Mouse (Mus musculus) naive thymus-derived CD4-positive, alpha-beta T cell, adult 2 months (primary cell): ENCODE measurements around the gene Snrk.
A peak's percentile ranks its signal among the peaks of the same experiment; 100 is the strongest.

ENCODE experiments used
- DNase-seq: peaks from one replicate; pipeline ENCODE4 v3.0.0-alpha.2; 2011; ENCODE audit warnings: low read depth

The Snrk gene

DNA sequence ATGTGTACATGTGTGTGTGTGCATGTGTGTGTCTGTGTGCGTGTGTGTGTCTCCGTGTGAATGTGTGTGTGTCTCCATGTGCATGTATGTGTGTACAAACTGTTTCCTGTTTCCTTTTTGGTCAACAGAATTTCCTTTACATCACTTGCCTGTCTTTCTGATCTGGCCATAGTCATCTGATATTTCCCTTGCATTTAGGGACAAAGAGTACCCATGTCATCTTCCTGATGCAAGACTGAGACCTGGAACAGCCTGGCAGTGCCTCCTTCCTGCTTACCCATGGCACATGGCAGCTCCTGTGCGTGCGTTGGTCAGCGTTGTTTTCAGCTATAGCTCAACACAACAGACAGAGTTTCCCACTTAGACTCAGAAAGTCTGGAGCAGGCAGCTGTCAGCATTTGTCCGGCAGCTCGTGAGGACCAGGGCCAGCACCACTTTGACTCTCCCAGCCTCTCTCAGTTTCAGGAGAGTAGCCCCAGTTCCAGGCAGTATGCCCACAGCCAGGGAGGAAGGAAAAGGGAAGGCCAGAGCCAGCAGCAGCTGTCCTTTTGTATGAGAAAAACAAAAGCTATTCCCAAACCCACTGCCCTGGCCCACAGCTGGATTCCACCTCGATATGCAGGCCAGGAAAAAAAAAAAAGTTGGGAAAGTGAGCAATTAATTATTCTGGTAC lies 7.4 kb upstream of the Snrk start:
- no peak for DNase-seq

DNA sequence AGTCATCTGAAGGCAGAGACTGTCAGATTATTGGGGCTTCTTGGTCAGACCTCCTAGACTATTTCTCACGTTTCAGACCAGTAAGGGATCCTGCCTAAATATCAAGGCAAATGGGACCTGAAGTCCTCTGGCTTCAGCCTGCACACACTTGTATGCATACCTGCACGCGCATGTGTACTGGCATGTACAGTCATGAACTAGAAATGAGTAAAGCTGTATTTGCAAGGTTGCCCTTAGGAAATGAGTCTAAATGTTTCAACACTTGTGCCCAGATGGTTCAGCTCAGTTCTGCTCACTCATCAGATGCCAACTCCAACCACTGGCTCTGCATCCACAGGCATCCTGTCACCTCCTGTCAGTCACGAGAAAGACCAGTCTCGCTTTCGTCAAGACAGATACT lies 6.6 kb upstream of the Snrk start:
- no peak for DNase-seq

DNA sequence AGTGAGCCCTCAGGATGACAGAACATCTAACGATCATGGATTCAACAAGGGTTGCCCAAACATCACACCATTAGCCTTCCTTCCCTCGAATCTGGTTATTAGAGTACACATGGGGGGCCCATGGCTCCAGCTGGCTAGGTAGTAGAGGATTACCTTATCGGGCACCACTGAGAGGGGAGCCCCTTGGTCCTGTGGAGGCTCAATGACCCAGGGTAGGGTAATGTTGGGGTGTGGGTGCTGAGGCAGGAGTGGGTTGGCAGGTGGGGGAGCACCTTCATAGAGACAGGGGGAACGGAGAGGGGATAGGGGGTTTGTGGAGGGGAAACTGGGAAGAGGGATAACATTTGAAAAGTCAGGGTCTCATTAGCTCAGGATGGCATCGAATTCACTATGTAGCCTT lies 6.1 kb upstream of the Snrk start:
- DNase-seq = no peak

DNA sequence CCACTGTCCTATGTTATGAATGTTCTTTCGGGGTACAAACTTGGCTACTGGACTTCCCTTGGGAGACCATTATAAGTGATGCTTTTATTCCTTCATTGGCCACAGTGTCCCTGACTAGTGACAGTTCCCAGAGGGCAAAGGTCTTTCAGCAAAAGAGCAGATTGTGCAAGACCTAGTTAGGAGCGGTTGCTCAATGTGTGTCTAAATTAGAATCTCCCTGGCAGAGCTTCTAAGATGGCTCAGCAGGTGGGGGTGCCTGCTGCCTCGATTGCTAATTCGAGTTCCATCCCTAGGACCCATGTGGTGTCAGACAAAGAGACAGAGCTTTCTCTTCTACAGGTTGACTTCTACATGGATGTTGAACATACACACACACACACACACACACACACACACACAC lies 1.5 kb upstream of the Snrk start:
- DNase-seq = no peak

DNA sequence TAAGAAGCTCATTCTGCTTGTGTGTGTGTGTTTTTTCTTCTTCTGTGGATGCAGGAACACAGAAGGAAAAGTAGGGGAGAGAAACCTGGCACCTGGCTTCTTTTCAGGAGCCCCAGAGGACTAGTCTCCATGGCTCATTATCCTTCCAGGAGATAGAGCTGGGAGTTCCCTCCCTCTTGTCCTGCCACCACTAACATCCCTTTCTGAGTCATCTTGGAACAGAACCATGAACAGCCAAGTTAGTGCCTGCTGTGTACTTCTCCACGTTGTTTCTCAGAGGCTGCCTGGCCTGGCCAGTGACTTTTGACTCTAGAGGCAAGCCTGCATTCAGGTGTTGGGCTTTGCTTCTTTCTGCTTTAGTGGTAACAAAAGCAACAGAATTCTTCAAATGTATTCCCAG lies 707 bp upstream of the Snrk start:
- DNase-seq = no peak

DNA sequence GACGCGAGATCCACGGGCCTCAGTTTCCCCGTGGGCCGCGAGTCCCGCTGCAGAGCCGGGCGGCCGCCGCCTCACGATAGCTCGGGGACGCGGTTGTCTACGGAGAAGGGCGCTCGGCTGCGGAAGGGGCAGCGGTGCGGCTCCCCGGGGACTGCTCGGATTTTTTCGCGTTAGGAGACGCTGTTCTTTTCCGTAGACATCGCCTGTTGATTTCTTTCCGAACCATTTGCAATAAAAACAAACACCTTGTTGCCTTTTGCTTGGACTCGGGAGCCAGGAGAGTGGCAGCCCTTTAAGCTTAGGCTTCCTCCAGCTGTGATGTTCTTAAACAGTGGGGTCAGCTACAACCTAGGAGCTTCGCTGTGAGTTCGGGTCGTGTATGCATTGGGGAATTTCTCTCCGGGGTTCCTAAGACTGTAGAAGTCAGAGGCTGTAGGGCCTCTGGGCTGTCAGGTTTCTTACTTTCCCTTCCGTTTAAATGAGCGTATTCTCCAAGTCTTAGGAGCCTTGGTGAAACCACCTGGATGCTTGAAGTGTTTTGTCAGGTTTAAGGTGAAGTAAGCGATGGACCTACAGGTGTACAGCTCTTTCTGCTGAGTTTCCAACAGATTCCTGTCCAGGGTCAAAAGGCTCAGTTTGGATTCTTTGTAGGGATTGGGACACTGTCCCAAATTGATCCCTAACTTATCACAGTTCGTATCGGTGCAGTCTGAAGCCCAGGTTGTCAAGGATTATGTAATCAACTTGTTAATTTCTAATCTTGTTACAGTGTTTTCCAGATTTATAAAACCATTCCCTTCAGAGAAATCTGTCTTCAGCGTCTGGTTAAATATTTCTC lies 845 bp downstream of the Snrk start:
- peak; percentile 58 for DNase-seq

DNA sequence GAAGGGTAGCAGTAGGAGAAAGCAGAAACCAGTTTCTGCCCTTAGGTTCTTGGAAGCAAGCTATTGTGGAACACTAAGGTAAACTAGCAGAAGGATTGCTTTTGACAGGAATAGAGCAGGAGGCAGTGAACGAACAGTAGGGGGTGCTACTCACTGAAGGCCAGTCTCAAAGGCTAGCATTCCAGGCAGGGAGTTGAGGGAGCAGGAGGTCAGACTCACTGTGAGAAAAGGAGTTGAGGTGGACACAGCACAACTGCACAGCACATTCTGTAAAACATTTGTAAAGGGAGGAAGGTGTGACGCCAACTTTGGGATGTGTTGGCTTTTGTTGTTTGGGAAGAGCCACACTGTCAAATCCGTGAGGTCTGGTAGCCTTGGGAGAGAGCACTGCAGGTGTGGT lies 3.0 kb downstream of the Snrk start:
- peak; percentile 63 for DNase-seq

DNA sequence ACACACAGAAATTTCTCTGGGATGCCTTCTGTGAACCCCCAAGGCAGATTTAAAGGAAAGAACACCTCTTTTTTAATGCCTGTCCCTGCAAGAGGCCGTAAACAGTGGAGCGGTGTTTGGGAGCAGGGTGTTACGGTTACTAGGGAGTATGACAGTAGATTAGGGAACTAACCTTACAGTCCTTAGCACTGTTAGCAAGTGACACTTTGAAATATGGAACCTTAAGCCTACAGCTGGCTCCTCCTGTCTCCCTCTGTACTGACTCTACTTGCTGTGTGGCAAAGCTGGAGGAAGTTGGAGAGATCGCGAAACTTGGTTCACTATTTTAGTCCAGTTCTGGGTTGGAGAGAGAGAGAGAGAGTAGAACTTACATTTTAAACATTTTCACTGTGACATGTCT lies 5.0 kb downstream of the Snrk start:
- DNase-seq = no peak

DNA sequence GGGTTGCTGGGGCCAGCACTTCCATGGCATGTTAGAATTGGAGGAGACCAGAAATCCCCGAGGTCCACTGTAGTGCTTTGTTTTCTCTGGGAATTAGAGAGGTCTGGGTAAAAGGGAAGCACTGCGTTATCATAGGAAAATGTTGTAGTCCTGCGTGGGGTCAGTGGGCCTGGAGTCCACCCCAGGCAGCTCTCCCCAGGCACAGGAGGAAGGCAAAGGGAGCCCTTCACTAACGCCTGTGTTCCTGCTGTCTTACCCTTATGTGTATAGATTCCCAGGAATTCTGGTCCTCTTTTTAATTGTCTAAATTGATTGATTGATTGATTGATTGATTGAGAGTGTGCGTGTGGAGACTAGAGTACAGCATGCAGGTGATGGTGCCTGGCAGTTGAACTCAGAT lies 6.1 kb downstream of the Snrk start:
- no peak for DNase-seq

DNA sequence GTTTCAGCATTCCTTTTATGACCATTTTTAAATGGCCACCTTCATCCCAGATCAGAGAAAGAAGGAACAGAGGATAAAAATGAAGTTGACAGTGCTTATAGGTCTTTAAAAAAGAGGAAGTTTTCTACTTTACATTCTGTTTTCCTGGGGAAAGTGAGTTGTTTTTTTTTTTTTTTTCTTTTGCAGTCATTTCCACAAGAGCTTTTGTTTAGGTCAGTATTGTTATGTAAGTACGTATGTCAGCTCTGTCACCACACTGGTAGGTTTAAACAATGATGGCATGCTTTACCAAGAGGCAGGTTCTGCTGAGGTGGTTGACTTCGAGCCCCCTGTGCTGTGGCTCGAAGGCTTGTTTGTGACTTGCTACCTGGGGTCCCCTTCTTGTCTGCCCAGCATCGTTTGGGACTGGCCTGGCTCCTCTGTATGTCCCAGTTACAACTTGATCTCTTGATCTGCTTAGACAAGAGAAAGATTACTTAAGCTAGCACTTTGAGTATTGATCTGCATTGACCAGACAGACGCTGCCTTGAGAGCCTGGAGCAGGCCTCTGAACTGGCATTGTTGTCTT lies 8.7 kb downstream of the Snrk start:
- DNase-seq = no peak

DNA sequence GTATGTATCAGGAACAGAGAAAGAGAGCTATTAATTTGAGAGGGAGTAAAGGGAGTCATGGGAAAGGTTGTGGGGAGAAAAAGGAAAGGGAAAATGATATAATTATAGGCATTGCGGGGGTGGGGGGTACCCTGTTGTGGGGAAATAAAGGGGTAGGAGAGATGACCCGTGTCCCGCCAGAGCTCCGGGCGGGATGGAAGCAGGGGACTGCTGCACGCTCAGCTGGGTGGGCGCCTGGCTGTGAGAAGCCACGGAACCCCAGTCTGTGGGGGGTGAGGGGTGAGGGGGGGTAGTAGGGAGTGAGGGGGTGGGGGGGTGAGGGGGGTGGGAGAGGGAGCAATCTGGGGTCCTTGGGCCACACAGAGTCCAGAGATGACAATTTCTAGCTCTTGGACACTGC lies 9.7 kb downstream of the Snrk start:
- no peak for DNase-seq

DNA sequence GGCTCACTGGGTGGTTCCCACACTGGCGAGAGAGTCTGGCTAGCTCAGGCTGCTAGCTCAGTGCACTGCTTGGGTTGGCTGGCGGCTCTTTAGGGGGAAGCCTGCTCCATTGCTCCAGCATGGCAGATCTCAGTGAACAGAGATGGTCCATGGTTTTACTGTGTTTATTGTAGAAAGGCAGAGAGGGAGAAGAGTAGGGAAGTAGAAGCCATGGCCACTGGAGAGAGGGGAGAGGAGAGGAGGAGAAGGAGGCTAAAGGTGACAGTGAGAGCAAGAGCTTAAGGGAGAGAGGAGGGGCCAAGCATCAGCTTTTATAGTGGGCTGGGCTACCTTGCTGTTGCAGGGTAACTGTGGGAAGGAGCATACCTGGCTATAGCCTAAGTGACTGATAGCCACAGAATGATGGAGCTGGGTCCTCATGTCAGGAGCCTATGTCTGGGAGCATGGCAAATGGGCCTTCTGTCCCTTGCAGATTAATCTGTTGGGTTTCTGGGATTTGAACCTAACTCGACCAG lies 10.3 kb downstream of the Snrk start:
- no peak for DNase-seq

DNA sequence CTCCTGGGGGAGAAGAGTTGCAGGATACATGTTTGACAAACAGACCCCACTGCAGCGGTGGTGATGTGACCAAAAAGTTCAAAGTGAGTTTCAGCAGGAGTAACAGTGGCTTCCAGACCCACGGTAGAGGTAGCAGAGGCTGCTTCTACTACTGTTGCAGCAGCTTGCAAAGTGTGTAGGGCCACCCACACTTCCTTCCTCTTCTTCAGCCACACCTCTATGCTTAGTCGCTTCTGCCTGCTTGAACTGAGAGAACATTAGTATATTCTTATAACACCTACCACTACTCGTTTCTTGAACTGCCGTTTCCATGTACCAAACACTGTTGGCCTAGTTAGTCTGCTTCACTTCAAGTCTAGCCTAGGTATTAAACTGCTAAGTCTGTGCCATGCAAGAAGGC lies 11.6 kb downstream of the Snrk start:
- DNase-seq = peak; percentile 71

DNA sequence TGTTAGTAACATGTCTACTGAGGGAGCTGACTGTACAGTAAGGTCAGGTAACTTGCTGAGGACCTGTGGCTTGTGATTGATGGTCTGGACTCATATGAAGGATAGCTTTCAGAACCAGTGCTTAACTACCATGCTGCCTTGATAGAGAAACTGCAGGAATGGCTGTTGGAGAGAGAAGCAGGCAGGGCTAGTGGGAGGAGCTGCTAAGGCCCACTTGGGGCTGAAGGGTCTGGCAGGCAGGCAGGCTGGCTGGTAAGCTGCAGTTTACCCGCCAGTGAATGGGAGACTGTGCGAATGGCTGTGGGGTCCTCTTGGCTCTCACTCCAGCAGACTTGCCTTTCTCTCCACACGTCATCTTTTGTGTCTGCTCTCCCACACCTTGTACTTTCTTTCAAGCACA lies 13.6 kb downstream of the Snrk start:
- DNase-seq = peak; percentile 29

DNA sequence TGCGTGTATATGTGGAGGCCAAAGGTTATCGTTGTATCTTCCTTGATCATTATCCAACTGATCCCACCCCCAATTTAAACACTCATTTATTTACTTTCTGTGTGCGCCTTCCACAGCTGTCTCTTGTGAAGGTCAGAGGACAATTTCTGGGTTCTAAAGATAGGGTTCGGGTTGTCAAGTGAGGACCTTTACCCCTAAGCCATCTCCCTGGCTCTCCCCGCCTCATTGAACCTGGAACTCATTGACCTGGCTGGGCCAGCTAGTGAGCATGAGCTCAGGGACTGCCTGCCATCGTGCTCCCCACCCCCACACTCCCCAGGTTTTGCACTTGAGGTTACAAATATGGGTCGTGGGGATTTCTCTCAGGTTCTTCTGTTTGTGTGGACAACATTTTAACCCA lies 15.1 kb downstream of the Snrk start:
- no peak for DNase-seq

DNA sequence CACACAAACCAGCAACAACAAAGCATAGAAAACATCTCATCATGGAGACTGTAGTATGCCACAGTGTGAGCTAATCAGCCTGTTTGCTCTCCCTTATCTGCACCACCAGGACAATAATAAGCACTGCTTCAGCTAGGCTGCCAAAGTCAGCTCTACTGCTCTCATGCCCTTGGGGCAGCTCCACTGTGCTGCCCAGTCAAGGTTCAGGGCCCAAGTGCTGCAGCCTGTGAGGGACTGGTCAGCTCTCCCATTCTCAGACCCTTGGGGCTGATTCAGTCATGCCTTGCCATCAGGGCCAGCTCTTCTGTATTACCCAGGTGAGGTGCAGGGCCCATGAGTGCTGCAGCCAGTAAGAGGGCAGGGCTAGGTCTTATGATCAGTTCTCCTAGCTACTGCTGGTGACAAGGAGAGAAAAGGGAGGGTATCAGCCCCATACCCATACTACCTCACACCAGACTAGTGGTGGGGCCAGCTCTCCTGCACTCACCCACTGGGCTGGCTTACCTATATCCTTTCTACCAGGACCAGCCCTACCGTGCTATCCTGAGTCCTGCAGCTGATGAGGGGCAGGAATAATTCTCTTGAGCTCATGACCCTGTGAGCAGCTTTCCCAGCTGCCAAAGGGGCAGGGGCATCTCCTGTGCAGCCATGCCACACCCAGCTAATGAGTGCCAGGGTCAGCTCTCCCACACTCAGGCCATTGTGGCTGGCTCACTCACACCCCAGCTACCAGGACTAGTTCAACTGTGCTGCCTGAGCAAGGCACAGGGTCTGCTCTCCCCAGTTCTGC lies 18.2 kb downstream of the Snrk start:
- DNase-seq = no peak

DNA sequence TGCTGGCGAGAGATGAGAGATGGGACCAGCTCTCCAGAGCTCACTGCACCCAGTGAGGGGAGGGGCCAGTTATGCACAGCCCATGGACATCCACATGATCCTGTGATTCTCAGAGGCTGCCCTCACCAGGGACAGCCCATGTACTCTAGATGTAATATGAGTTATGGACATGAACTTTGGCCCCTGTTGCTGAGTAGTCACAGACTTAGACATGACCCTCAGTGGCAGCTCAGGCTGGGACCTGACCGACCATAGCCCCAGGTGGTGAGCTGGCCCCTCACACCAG lies 18.8 kb downstream of the Snrk start:
- no peak for DNase-seq

DNA sequence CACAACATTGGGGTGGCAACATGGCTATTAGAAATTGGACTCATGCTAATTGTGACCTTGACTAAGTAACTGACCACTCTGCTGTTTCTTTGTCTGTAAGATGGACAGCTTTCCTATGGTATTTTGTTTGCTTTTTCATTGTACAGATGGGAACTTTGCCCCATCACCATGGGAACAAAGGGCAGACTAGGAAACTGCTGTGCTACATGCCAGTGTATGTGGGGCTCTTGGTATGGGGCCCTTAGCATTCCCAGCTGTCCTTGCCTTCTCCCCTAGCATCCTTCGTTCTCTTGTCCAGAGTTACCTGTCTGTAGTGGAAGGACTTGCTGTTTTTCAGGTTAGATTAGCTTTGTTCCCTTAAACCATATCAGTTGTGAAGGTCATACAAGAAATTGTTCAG lies 20.9 kb downstream of the Snrk start:
- no peak for DNase-seq

DNA sequence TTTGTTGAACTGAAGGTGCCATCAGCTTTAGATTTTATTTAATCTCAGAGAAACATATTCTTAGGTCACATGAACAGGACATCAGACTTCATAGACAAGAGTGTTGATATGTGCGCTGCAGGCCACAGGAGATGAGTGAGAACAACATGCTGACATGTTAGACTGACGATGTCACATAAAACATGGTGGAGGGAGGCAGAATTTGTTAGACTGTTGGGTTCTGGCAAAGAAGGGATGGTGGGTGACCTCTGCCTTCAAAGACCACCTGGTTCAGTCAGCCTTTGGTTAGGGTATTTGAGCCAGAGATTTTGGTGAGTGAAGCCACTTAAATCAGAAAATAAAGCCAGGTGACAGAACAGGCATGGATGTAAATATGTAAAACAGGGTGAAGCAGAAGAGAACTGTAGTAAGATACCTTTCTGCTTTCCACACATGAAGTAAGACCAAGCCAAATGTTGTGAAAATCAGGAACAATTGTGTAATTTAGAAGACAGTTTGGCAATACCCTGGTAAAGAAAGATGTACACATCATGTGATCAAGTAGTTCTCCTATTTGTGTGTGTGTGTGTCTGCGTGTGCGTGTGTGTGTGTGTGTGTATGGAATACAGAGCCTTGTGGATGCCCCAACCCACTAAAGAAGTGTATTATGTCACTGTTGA lies 21.4 kb downstream of the Snrk start:
- no peak for DNase-seq

DNA sequence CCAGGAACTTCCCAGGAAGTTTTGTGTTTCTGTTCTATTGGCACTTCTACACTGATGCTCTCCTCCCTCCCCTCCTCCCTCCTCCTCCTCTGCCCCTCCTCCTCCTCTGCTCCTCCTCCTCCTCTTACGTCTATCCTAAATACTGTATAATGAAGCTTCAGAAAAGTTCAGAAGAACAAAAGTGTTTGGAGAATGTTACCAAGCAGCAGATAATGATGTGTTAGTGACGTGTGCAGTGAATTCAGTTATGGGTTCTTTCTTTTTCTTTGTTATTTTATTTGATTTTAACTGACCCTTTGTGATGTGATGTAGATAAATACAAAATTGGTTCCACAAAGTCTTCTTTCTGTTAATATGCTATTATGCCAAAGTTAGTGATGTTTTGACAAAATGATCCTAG lies 22.2 kb downstream of the Snrk start:
- no peak for DNase-seq

DNA sequence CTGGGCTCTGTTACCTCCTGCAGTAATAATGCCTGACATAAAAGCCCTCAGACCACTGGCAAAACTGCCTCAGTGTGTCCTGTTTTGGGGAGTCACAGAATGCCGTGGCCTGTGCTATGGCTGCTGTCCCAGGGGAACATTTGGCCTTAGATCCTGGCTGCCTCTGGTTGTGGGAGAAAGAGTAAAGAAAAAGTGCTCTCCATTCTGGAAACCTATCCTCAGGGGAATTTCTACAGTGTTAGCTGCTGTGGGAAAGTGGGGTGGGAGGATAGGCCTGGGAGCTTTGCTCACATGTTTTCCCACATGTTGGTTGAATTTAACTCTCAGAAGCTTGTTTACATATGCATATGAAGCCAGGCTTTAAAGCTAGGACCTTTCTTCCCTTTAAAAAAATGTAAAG lies 26.2 kb downstream of the Snrk start:
- DNase-seq = no peak

DNA sequence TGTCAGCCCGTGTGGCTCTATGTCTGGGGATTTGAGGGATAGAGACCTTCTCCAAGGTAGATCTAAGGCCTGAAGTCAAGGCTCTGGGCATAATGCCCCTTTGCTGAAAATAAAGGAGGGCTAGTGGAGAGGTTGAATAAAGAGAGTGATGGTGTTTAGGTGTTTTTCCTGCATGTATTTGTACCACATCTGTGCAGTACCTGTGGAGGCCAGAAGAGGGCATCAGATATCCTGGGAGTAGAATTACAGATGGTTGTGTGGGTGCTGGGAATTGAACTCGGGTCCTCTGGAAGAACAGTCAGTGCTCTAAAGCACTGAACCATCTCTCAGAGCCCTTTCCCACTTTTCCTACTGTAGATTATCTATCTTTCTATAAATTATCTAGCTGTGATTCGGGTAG lies 27.7 kb downstream of the Snrk start:
- DNase-seq = no peak
